Mouse (Mus musculus) testis, postnatal 14 days (tissue): ENCODE data around the gene Olfr697.
"Not testable (repeated sequence)": the region's sequence is repeated elsewhere in the genome, so short reads cannot be mapped to it uniquely, and the experiment has no call there.

Experiments used
- DNase-seq: peaks from one replicate; pipeline ENCODE4 v3.0.0; 2021; ENCODE audit warnings: low spot score

Olfr697 gene

DNA sequence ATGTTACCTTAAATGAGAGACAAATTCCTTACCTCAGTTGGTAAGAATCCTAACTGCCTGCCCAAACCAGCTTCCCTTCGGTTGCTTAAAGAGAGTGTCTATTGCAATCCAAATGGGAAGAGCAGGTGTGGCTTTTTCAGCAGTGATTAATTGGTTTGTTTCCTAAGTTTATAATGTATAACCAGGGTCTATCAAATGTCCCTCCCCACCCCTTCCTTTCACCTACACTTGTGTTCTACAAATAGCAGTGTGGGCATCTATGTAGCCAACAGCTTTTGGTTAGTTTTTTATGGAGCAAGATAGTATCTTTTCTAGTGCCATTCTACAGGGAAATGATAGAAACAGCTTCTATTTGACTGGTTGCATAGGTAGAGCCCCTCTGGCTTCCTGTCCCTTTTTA lies at the start of gene Olfr697:
Gene Olfr697, minus strand, starts transcription at position 101 of the 400 bp plus-strand sequence.
- no peak for DNase-seq

DNA sequence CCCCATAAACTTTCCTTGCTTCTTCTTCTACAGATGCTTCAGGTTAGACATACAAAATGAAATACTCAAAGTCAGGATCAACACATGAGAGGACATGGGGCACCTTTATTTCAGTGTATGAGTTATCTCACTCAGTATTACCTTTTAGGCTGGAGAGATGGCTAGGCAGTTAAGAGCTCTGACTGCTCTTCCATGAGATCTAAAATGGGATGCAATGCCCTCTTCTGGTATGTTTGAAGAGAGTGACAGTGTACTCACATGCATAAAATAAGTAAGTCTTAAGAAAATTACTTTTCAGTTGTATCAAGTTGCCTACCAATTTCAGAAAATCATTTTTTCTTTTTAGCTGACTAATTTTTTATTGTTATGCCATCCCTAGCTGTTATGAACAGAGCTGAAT lies 46.1 kb upstream of the Olfr697 start:
- DNase-seq: no peak

- not testable (repeated sequence) for DNase-seq
Measured at GRCm38 (mm10) chr7:106761008-106761407, 18.8 kb upstream of the Olfr697 start.

GRCm38 (mm10) chr7:106758800-106759199 lies 16.6 kb upstream of the Olfr697 start:
- DNase-seq: no peak

GRCm38 (mm10) chr7:106755297-106755696 lies 13.1 kb upstream of the Olfr697 start, which contains the start of gene Olfr698:
Olfr698 (minus strand) TSS chr7:106755397.
- DNase-seq: no peak

DNA sequence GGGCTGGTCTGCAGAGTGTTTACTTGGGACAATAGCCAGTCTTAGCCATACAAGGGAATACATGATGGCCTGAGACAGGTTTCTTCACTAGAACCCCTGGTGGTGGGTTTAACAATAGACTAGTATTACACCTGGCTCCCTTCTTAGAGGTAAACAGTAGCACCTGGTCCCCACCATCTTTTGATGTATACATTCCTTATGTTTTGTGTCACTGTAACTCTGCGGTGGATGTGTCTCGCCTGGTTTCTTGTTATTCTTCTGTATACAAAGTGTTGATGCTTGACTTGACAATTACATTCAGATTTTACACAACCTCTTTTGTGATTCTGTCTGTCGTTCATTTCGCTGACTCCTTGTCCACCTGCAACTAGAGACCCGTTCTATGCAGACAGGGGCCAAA lies 3.6 kb upstream of the Olfr697 start:
- DNase-seq: no peak

GRCm38 (mm10) chr7:106737028-106737427 lies 5.2 kb downstream of the Olfr697 start:
- no peak for DNase-seq

- DNase-seq: no peak
Measured at GRCm38 (mm10) chr7:106733717-106734116, 8.5 kb downstream of the Olfr697 start.

GRCm38 (mm10) chr7:106725654-106726053 lies 16.6 kb downstream of the Olfr697 start:
- not testable (repeated sequence) for DNase-seq

- DNase-seq: no peak
Measured at GRCm38 (mm10) chr7:106716296-106716695, 25.9 kb downstream of the Olfr697 start, which contains the start of gene Olfr695. Olfr695 (minus strand) TSS chr7:106716396.

DNA sequence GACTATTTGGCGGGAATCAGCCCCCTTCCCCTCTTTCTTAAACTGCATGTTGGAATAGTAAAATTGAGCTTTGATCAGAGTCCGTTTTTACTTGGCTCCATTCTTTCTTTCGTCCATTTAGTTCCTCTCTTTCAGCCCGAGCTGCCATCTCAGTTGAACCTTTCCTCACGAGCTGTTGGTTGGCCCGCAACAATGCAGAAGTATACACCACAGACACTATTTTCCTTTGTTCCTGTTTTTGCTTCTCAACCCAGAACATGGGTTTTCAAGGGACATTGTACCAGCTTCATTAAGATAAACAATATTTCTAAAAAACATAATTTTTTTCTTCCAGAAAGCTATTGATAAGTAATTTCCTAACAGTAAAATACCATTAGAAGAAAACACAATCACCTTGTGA lies 30.8 kb downstream of the Olfr697 start:
- no peak for DNase-seq

- not testable (repeated sequence) for DNase-seq
Measured at GRCm38 (mm10) chr7:106707705-106708104, 34.5 kb downstream of the Olfr697 start.

DNA sequence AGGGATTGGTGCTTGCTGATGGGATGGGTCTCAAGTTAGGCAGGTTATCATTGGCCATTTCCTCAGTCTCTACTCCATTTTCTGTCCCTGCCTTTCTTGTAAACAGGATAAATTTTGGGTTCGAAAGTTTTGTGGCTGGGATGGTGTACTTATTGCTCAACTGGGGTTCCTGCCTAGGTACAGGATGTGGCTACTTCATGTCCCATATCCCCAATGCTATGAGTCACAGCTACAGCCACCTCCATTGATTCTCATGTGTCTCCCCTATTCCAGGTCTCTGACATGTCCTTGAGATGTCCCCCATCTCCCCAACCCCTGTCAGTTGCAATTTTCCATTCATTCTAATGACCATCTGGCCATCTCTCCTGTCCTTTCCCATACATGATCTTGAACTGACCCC lies 45.4 kb downstream of the Olfr697 start:
- no peak for DNase-seq

DNA sequence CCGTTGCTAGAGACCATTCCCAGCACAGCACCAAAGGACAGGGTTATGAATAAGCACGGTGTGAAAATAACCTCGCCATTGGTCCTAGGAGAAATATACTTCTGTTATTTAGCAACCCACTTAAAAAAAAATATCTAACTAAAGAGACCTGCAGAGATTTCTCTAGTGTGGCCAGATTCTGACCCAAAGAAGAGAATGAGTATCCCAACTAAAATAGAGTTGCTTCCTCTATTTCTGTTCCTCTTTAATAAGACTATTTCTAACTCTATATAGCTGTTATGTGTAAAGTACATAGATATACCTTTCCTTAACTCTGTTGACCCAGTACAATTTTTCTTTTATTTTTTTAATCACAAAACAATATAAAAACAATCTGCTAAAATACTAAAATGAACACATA lies 49.3 kb downstream of the Olfr697 start:
- no peak for DNase-seq

DNA sequence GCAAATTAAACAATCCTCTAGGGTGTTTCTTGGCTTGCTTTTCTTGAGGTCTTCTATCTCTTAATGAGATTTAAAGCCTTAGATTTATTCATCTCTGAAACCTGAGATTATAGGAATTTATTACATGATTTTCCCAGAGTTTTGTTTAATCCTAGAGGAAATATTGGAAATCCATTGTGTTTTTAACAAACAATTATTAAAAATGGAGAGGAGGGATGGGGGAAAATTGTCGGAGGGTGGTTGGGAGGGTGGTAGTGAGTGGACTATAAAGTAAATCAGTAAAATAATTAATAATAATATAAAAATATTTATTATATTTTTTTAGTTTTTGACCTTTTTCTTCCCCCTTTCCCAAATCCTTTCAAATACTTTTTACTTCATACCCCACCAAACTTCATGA lies 50.5 kb downstream of the Olfr697 start, which contains the start of gene Olfr694:
Gene Olfr694, minus strand, starts transcription at position 101 of the 400 bp plus-strand sequence.
- no peak for DNase-seq
